Mouse (Mus musculus): ENCODE data around the gene Cyp1b1. TPM values are rescaled to one million over a fixed set of nuclear protein-coding genes. Genes with fewer than 3 reads are reported as not detected.
A peak's percentile ranks its signal among the peaks of the same experiment; 100 is the strongest.

Cyp1b1 gene
- 1.1 and 1.6 TPM in 2 replicates for polyA plus RNA-seq (2012; rRNA removed)

- TF ChIP-seq POLR2A (IDR thresholded peaks at IDR 0.05; ENCODE audit: borderline replicate concordance, insufficient read depth, low read length) = no peak
- TF ChIP-seq CTCF (IDR thresholded peaks at IDR 0.05; ENCODE audit: borderline replicate concordance, insufficient read depth, low read depth, low read length) = no peak
- H3K4me3 ChIP-seq (replicated peaks; ENCODE audit: insufficient read depth, low read depth, low read length) = peak within 1 kb of the TSS; percentile 39
- H3K4me1 ChIP-seq (ENCODE audit: control insufficient read depth, insufficient read depth, low read length) = peaks cover 4% of the 10 kb centered on the region; the same call in 1 of the 2 replicates
- DNase-seq = no peak
- no peak within 1 kb of the TSS for H3K27ac ChIP-seq (ENCODE audit: insufficient read depth, low read length)
- under 1% methylated on average over 31 of the region's 31 CpGs for WGBS
- H3K27me3 ChIP-seq (ENCODE audit: control insufficient read depth, insufficient read depth, low read length) = peaks cover 1% of the 10 kb centered on the region; the same call in 1 of the 2 replicates
Observed at GRCm38 (mm10) chr17:79714931-79715637, at the start of gene Cyp1b1. TSS of gene Cyp1b1 (minus strand) at chr17:79715061.

- H3K27ac ChIP-seq (ENCODE audit: insufficient read depth, low read length) = no peak overlapping the region
- H3K27me3 ChIP-seq (ENCODE audit: control insufficient read depth, insufficient read depth, low read length) = no peaks in the 10 kb centered on the region
- WGBS = 91% methylated on average over 1 of the region's 1 CpGs
- TF ChIP-seq CTCF (IDR thresholded peaks at IDR 0.05; ENCODE audit: borderline replicate concordance, insufficient read depth, low read depth, low read length) = no peak
- no peak for TF ChIP-seq POLR2A (IDR thresholded peaks at IDR 0.05; ENCODE audit: borderline replicate concordance, insufficient read depth, low read length)
- DNase-seq = no peak
- no peaks in the 10 kb centered on the region for H3K4me1 ChIP-seq (ENCODE audit: control insufficient read depth, insufficient read depth, low read length)
- no peak overlapping the region for H3K4me3 ChIP-seq (replicated peaks; ENCODE audit: insufficient read depth, low read depth, low read length)
Observed at GRCm38 (mm10) chr17:79761841-79762240, 47.0 kb upstream of the Cyp1b1 start.

GRCm38 (mm10) chr17:79753831-79754230 lies 39.0 kb upstream of the Cyp1b1 start:
- no peaks in the 10 kb centered on the region for H3K27me3 ChIP-seq (ENCODE audit: control insufficient read depth, insufficient read depth, low read length)
- DNase-seq = no peak
- H3K4me3 ChIP-seq (replicated peaks; ENCODE audit: insufficient read depth, low read depth, low read length) = no peak overlapping the region
- peaks cover 4% of the 10 kb centered on the region; the same call in 1 of the 2 replicates for H3K4me1 ChIP-seq (ENCODE audit: control insufficient read depth, insufficient read depth, low read length)
- no peak overlapping the region for H3K27ac ChIP-seq (ENCODE audit: insufficient read depth, low read length)
- TF ChIP-seq POLR2A (IDR thresholded peaks at IDR 0.05; ENCODE audit: borderline replicate concordance, insufficient read depth, low read length) = no peak
- TF ChIP-seq CTCF (IDR thresholded peaks at IDR 0.05; ENCODE audit: borderline replicate concordance, insufficient read depth, low read depth, low read length) = no peak
- 90% methylated on average over 12 of the region's 12 CpGs for WGBS

- H3K27ac ChIP-seq (ENCODE audit: insufficient read depth, low read length) = no peak overlapping the region
- no peaks in the 10 kb centered on the region for H3K27me3 ChIP-seq (ENCODE audit: control insufficient read depth, insufficient read depth, low read length)
- no peak overlapping the region for H3K4me3 ChIP-seq (replicated peaks; ENCODE audit: insufficient read depth, low read depth, low read length)
- TF ChIP-seq POLR2A (IDR thresholded peaks at IDR 0.05; ENCODE audit: borderline replicate concordance, insufficient read depth, low read length) (no peak), CTCF (IDR thresholded peaks at IDR 0.05; ENCODE audit: borderline replicate concordance, insufficient read depth, low read depth, low read length) (no peak)
- H3K4me1 ChIP-seq (ENCODE audit: control insufficient read depth, insufficient read depth, low read length) = peaks cover 4% of the 10 kb centered on the region; the same call in 1 of the 2 replicates
- DNase-seq = no peak
Observed at GRCm38 (mm10) chr17:79752836-79753235, 38.0 kb upstream of the Cyp1b1 start.

- no peaks in the 10 kb centered on the region for H3K27me3 ChIP-seq (ENCODE audit: control insufficient read depth, insufficient read depth, low read length)
- H3K4me1 ChIP-seq (ENCODE audit: control insufficient read depth, insufficient read depth, low read length) = peaks cover 4% of the 10 kb centered on the region; the same call in 1 of the 2 replicates
- no peak for DNase-seq
- H3K27ac ChIP-seq (ENCODE audit: insufficient read depth, low read length) = no peak overlapping the region
- WGBS = 87% methylated on average over 6 of the region's 6 CpGs
- no peak for TF ChIP-seq CTCF (IDR thresholded peaks at IDR 0.05; ENCODE audit: borderline replicate concordance, insufficient read depth, low read depth, low read length)
- no peak for TF ChIP-seq POLR2A (IDR thresholded peaks at IDR 0.05; ENCODE audit: borderline replicate concordance, insufficient read depth, low read length)
- no peak overlapping the region for H3K4me3 ChIP-seq (replicated peaks; ENCODE audit: insufficient read depth, low read depth, low read length)
Observed at GRCm38 (mm10) chr17:79751661-79752191, 36.9 kb upstream of the Cyp1b1 start.

- no peak overlapping the region for H3K27ac ChIP-seq (ENCODE audit: insufficient read depth, low read length)
- no peak overlapping the region for H3K4me3 ChIP-seq (replicated peaks; ENCODE audit: insufficient read depth, low read depth, low read length)
- no peaks in the 10 kb centered on the region for H3K4me1 ChIP-seq (ENCODE audit: control insufficient read depth, insufficient read depth, low read length)
- 96% methylated on average over 1 of the region's 1 CpGs for whole genome bisulfite sequencing
- TF ChIP-seq CTCF (IDR thresholded peaks at IDR 0.05; ENCODE audit: borderline replicate concordance, insufficient read depth, low read depth, low read length) = no peak
- no peak for TF ChIP-seq POLR2A (IDR thresholded peaks at IDR 0.05; ENCODE audit: borderline replicate concordance, insufficient read depth, low read length)
- H3K27me3 ChIP-seq (ENCODE audit: control insufficient read depth, insufficient read depth, low read length) = no peaks in the 10 kb centered on the region
- no peak for DNase-seq
Observed at GRCm38 (mm10) chr17:79749647-79750046, 34.8 kb upstream of the Cyp1b1 start.

GRCm38 (mm10) chr17:79746954-79747353 lies 32.1 kb upstream of the Cyp1b1 start:
- DNase-seq = no peak
- H3K4me3 ChIP-seq (replicated peaks; ENCODE audit: insufficient read depth, low read depth, low read length) = no peak overlapping the region
- 21% methylated on average over 11 of the region's 11 CpGs for WGBS
- H3K4me1 ChIP-seq (ENCODE audit: control insufficient read depth, insufficient read depth, low read length) = no peaks in the 10 kb centered on the region
- no peak for TF ChIP-seq CTCF (IDR thresholded peaks at IDR 0.05; ENCODE audit: borderline replicate concordance, insufficient read depth, low read depth, low read length)
- TF ChIP-seq POLR2A (IDR thresholded peaks at IDR 0.05; ENCODE audit: borderline replicate concordance, insufficient read depth, low read length) = no peak
- no peak overlapping the region for H3K27ac ChIP-seq (ENCODE audit: insufficient read depth, low read length)
- H3K27me3 ChIP-seq (ENCODE audit: control insufficient read depth, insufficient read depth, low read length) = no peaks in the 10 kb centered on the region

- no peak for DNase-seq
- Histone ChIP-seq H3K27ac (ENCODE audit: insufficient read depth, low read length) (no peak overlapping the region), H3K4me1 (ENCODE audit: control insufficient read depth, insufficient read depth, low read length) (no peaks in the 10 kb centered on the region), H3K4me3 (replicated peaks; ENCODE audit: insufficient read depth, low read depth, low read length) (no peak overlapping the region), H3K27me3 (ENCODE audit: control insufficient read depth, insufficient read depth, low read length) (no peaks in the 10 kb centered on the region)
- 45% methylated on average over 3 of the region's 3 CpGs for WGBS
- TF ChIP-seq POLR2A (IDR thresholded peaks at IDR 0.05; ENCODE audit: borderline replicate concordance, insufficient read depth, low read length) (no peak), CTCF (IDR thresholded peaks at IDR 0.05; ENCODE audit: borderline replicate concordance, insufficient read depth, low read depth, low read length) (no peak)
Observed at GRCm38 (mm10) chr17:79746146-79746591, 31.3 kb upstream of the Cyp1b1 start.
